Mouse (Mus musculus): ENCODE results near the gene Fam129b. TPM values are rescaled to one million over a fixed set of nuclear protein-coding genes. Genes with fewer than 3 reads are reported as not detected.

Gene Fam129b
- total and polyA plus RNA-seq, 3 experiments = 17.5 to 20.0 TPM; not detected in 1

DNA sequence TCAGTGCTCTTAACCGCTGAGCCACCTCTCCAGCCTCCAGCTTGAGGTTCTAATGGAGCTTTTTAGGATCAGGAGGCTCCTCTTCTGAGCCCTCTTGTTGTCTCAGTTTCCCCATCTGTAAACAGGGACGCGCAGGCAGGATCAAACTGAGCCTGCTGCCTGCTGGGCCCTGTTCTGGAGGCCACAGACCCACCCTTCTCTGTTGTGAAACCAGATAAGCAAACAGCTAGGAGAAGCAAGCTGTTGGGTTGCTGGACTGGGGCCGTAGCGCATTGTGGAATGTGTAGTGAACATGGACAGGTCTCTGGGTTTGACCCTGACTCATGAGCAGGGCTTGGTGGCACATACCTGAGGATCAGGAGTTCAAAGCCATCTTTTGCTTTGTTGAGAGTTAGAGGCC, 28.7 kb downstream of the Fam129b start:
- Histone ChIP-seq H3K27me3 (ENCODE audit: control insufficient read depth in 1 of 2, insufficient read depth in 2 of 2, low read length in 2 of 2) (no peaks in the 10 kb centered on the region), H3K27ac (ENCODE audit: control insufficient read depth, low read depth, low read length) (peak overlapping the region; percentile 33), H3K4me3 (ENCODE audit: control insufficient read depth in 1 of 2, insufficient read depth in 1 of 2, low read depth in 2 of 2, low read length in 2 of 2) (no peak overlapping the region)

GRCm38 (mm10) chr2:32905297-32905696, 29.4 kb downstream of the Fam129b start:
- peaks cover 0 to 17% of the 10 kb centered on the region in 2 experiments; a peak in 2 of 4 replicates for H3K36me3 ChIP-seq (ENCODE audit: control insufficient read depth in 1 of 2, insufficient read depth in 2 of 2, low read length in 2 of 2)
- DNase-seq (ENCODE audit: low read depth, low spot score) = no peak
- H3K9me3 ChIP-seq (replicated peaks; ENCODE audit: insufficient read depth, low read length) = no peaks in the 10 kb centered on the region
- no peaks in the 10 kb centered on the region for H3K27me3 ChIP-seq (ENCODE audit: control insufficient read depth in 1 of 2, insufficient read depth in 2 of 2, low read length in 2 of 2)
- TF ChIP-seq ETS1 (IDR thresholded peaks at IDR 0.05; ENCODE audit: low read depth, low read length) = no peak
- no peak for TF ChIP-seq ELF1 (IDR thresholded peaks at IDR 0.05; ENCODE audit: low read depth, low read length)
- no peak for TF ChIP-seq CTCF (IDR thresholded peaks at IDR 0.05 in 2 of 3, conservative IDR thresholded peaks at IDR 0.05 in 1 of 3; ENCODE audit: control insufficient read depth in 1 of 3, insufficient read depth in 1 of 3, low read depth in 2 of 3, low read length in 3 of 3, poor library complexity in 1 of 3, severe bottlenecking in 1 of 3)
- no peak for TF ChIP-seq MXI1 (IDR thresholded peaks at IDR 0.05; ENCODE audit: low read depth, low read length)
- no peak for TF ChIP-seq BHLHE40 (IDR thresholded peaks at IDR 0.05; ENCODE audit: borderline replicate concordance, low read depth, low read length)
- no peak for TF ChIP-seq CHD2 (IDR thresholded peaks at IDR 0.05; ENCODE audit: low read length)
- TF ChIP-seq NELFE (IDR thresholded peaks at IDR 0.05; ENCODE audit: low read depth, low read length) = no peak
- TF ChIP-seq SIN3A (IDR thresholded peaks at IDR 0.05; ENCODE audit: low read length) = no peak
- no peak for TF ChIP-seq TBP (IDR thresholded peaks at IDR 0.05; ENCODE audit: low read depth, low read length)
- TF ChIP-seq JUND (IDR thresholded peaks at IDR 0.05; ENCODE audit: low read depth, low read length) = no peak
- no peak for TF ChIP-seq MYB (IDR thresholded peaks at IDR 0.05; ENCODE audit: low read depth, low read length)
- TF ChIP-seq USF2 (IDR thresholded peaks at IDR 0.05; ENCODE audit: borderline replicate concordance in 1 of 2, insufficient read depth in 1 of 2, low read depth in 1 of 2, low read length in 2 of 2) = no peak
- no peak for TF ChIP-seq TCF12 (IDR thresholded peaks at IDR 0.05; ENCODE audit: low read depth, low read length)
- TF ChIP-seq ZMIZ1 (IDR thresholded peaks at IDR 0.05; ENCODE audit: low read depth, low read length) = no peak
- no peak for TF ChIP-seq TAL1 (IDR thresholded peaks at IDR 0.05; ENCODE audit: low read length)
- no peak overlapping the region for H3K9ac ChIP-seq (ENCODE audit: control insufficient read depth, low read depth, low read length, poor library complexity, severe bottlenecking)
- H3K27ac ChIP-seq (ENCODE audit: control insufficient read depth, low read depth, low read length) = peak overlapping the region; percentile 30; the same call in 1 of the 2 replicates
- H3K79me2 ChIP-seq (ENCODE audit: control insufficient read depth, insufficient read depth, low read length, poor library complexity) = no peaks in the 10 kb centered on the region
- peaks cover 16 to 27% of the 10 kb centered on the region in 2 experiments for H3K4me1 ChIP-seq (ENCODE audit: control insufficient read depth in 1 of 2, insufficient read depth in 2 of 2, low read length in 2 of 2)
- H3K4me3 ChIP-seq (ENCODE audit: control insufficient read depth in 1 of 2, insufficient read depth in 1 of 2, low read depth in 2 of 2, low read length in 2 of 2) = no peak overlapping the region

More for the DNA sequence above, 28.7 kb downstream of the Fam129b start:
- DNase-seq (ENCODE audit: low read depth, low spot score) = peak; percentile 53
- peaks cover 16 to 27% of the 10 kb centered on the region in 2 experiments for H3K4me1 ChIP-seq (ENCODE audit: control insufficient read depth in 1 of 2, insufficient read depth in 2 of 2, low read length in 2 of 2)
- H3K79me2 ChIP-seq (ENCODE audit: control insufficient read depth, insufficient read depth, low read length, poor library complexity) = no peaks in the 10 kb centered on the region
- no peaks in the 10 kb centered on the region for H3K9me3 ChIP-seq (replicated peaks; ENCODE audit: insufficient read depth, low read length)
- peaks cover 0 to 17% of the 10 kb centered on the region in 2 experiments; a peak in 2 of 4 replicates for H3K36me3 ChIP-seq (ENCODE audit: control insufficient read depth in 1 of 2, insufficient read depth in 2 of 2, low read length in 2 of 2)
- TF ChIP-seq EP300 (IDR thresholded peaks at IDR 0.05; ENCODE audit: low read depth in 1 of 2, low read length in 2 of 2) (peak in 1 of 2 experiments; percentile 40; a peak in 1 of 4 replicates), BHLHE40 (IDR thresholded peaks at IDR 0.05; ENCODE audit: borderline replicate concordance, low read depth, low read length) (no peak), POLR2AphosphoS5 (IDR thresholded peaks at IDR 0.05; ENCODE audit: borderline replicate concordance, low read depth, low read length) (no peak), USF1 (IDR thresholded peaks at IDR 0.05; ENCODE audit: low read depth, low read length) (no peak), RAD21 (IDR thresholded peaks at IDR 0.05; ENCODE audit: low read depth, low read length) (no peak), CHD2 (IDR thresholded peaks at IDR 0.05; ENCODE audit: low read length) (no peak), SIN3A (IDR thresholded peaks at IDR 0.05; ENCODE audit: low read length) (no peak), GATA1 (IDR thresholded peaks at IDR 0.05; ENCODE audit: low read depth, low read length) (peak; percentile 15; the same call in 1 of the 2 replicates)
- peak overlapping the region; percentile 23; the same call in 1 of the 2 replicates for H3K9ac ChIP-seq (ENCODE audit: control insufficient read depth, low read depth, low read length, poor library complexity, severe bottlenecking)
